Comparison of ENCODE assay signal across 8 mouse cellular contexts in the genomic region with DNA sequence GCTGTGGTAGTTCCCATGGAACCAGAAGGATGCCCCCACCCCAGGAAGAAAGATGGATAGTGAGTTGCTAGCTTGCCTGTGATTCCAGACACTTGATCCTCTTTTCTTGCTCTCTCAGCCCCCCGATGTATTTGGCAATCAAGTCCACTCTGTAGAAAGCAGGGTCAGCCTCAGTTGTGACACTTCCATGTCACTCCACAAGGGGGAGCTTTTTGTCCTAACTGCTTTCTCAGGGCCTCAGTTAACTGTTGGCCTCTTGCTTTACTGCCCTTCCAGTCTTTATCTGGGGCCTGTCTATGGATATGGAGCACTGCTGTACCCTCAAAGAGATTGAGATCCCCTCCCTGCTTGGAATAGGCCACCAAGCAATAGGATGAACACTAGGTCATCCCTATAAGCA. TPM values are rescaled to one million over a fixed set of nuclear protein-coding genes. Genes with fewer than 3 reads are reported as not detected.
DNase-seq lines count a peak whose midpoint lies in the region; ATAC-seq and TF ChIP-seq lines count a peak whose summit lies in the region.

No protein-coding gene starts in this region.

- H3K4me3 ChIP-seq in forebrain, embryonic 11.5 days (ENCODE audit: low read depth, low read length), result no peak overlapping the region
- H3K4me3 ChIP-seq in forebrain, embryonic 14.5 days (ENCODE audit: low read depth, low read length), result no peak overlapping the region
- H3K4me3 ChIP-seq in liver, embryonic 14.5 days (ENCODE audit: insufficient read depth in 1 of 2, low read depth in 2 of 2, low read length in 2 of 2), result no peak overlapping the region

- intact Hi-C loops in left cerebral cortex, postnatal 4 days (cut with DNase I), result no loop called here

- 76% methylated on average over 1 of the region's 1 CpGs for WGBS in forebrain, embryonic 11.5 days
- WGBS in forebrain, embryonic 14.5 days, result 64% methylated on average over 1 of the region's 1 CpGs
- WGBS in liver, embryonic 14.5 days (ENCODE audit: insufficient replicate concordance), result 62% methylated on average over 1 of the region's 1 CpGs

- no peak for TF ChIP-seq EP300 in liver, embryonic 14.5 days (IDR thresholded peaks at IDR 0.05; ENCODE audit: low read depth)

- no peak overlapping the region for H3K9ac ChIP-seq in forebrain, embryonic 11.5 days (ENCODE audit: low read length)
- no peak overlapping the region for H3K9ac ChIP-seq in forebrain, embryonic 14.5 days (ENCODE audit: low read length)
- H3K9ac ChIP-seq in liver, embryonic 14.5 days (replicated peaks), result no peak overlapping the region

- H3K27me3 ChIP-seq in forebrain, embryonic 11.5 days (ENCODE audit: control insufficient read depth, insufficient read depth, low read length), result no peaks in the 10 kb centered on the region
- no peaks in the 10 kb centered on the region for H3K27me3 ChIP-seq in forebrain, embryonic 14.5 days (replicated peaks; ENCODE audit: control insufficient read depth, insufficient read depth, low read length)
- no peaks in the 10 kb centered on the region for H3K27me3 ChIP-seq in liver, embryonic 14.5 days (ENCODE audit: control insufficient read depth, insufficient read depth, low read length)

- no peak overlapping the region for H3K4me2 ChIP-seq in forebrain, embryonic 11.5 days (ENCODE audit: low read depth, low read length, severe bottlenecking)
- no peak overlapping the region for H3K4me2 ChIP-seq in forebrain, embryonic 14.5 days (ENCODE audit: low read length)
- no peak overlapping the region for H3K4me2 ChIP-seq in liver, embryonic 14.5 days (ENCODE audit: low read depth)

- H3K36me3 ChIP-seq in forebrain, embryonic 11.5 days (ENCODE audit: control insufficient read depth, insufficient read depth, low read length), result no peaks in the 10 kb centered on the region
- 0 out of 2 replicates have a peak, but pooled peaks cover 4% of the 10 kb centered on the region for H3K36me3 ChIP-seq in forebrain, embryonic 14.5 days (ENCODE audit: control insufficient read depth, insufficient read depth, low read length)
- H3K36me3 ChIP-seq in liver, embryonic 14.5 days (replicated peaks; ENCODE audit: control insufficient read depth, insufficient read depth, low read depth), result no peaks in the 10 kb centered on the region

- TF ChIP-seq CTCF in liver, embryonic 14.5 days (IDR thresholded peaks at IDR 0.05; ENCODE audit: low read depth), result peak; percentile 80

- ATAC-seq in forebrain, embryonic 11.5 days (replicated peaks; ENCODE audit: low FRiP score), result no peak
- no peak for ATAC-seq in forebrain, embryonic 14.5 days
- ATAC-seq in liver, embryonic 14.5 days (ENCODE audit: insufficient read depth), result no peak

- no peaks in the 10 kb centered on the region for H3K9me3 ChIP-seq in forebrain, embryonic 11.5 days (ENCODE audit: control insufficient read depth, low read length)
- H3K9me3 ChIP-seq in forebrain, embryonic 14.5 days (replicated peaks; ENCODE audit: control insufficient read depth, low read length), result no peaks in the 10 kb centered on the region
- no peaks in the 10 kb centered on the region for H3K9me3 ChIP-seq in liver, embryonic 14.5 days (ENCODE audit: control insufficient read depth, low read length)

- no peak overlapping the region for H3K27ac ChIP-seq in forebrain, embryonic 11.5 days (ENCODE audit: low read depth, low read length)
- no peak overlapping the region for H3K27ac ChIP-seq in forebrain, embryonic 14.5 days (ENCODE audit: low read depth, low read length)
- H3K27ac ChIP-seq in liver, embryonic 14.5 days, result no peak overlapping the region

- peaks cover 10% of the 10 kb centered on the region; the same call in 1 of the 2 replicates for H3K4me1 ChIP-seq in forebrain, embryonic 11.5 days (replicated peaks; ENCODE audit: control insufficient read depth, insufficient read depth, low read length)
- peaks cover 14% of the 10 kb centered on the region for H3K4me1 ChIP-seq in forebrain, embryonic 14.5 days (ENCODE audit: control insufficient read depth, insufficient read depth, low read length)
- peaks cover 2 to 13% of the 10 kb centered on the region in 2 experiments; a peak in 3 of 4 replicates for H3K4me1 ChIP-seq in liver, embryonic 14.5 days (replicated peaks; ENCODE audit: control insufficient read depth in 2 of 2, insufficient read depth in 2 of 2, low read length in 1 of 2)

- peak; percentile 71 for DNase-seq in forebrain, embryonic 11.5 days (ENCODE audit: low spot score)
- no peak for DNase-seq in forebrain, embryonic 14.5 days (ENCODE audit: low spot score)
- DNase-seq in left cerebral cortex, postnatal 4 days, result peak; percentile 52
- DNase-seq in left cerebral cortex, adult 11 months (ENCODE audit: low spot score), result no peak
- DNase-seq in ZHBTc4 (ENCODE audit: low read depth, low spot score), result peak; percentile 73
- DNase-seq in liver, embryonic 14.5 days (ENCODE audit: low read depth in 3 of 3, low spot score in 3 of 3), result no peak
- DNase-seq in thymus, postnatal 0 days (ENCODE audit: low spot score), result peak; percentile 43
- DNase-seq in layer of hippocampus, postnatal 14 days (ENCODE audit: low spot score in 2 of 2), result no peak

RNA-seq across cellular contexts. Expression of gene Tssc4, which starts 4.0 kb away (rescaled TPM):
- polyA plus RNA-seq in forebrain, embryonic 11.5 days (2014; fragmentation: Nextera tagmentation; extraction: Ambion mirVana), result 73.3 and 82.6 TPM in 2 replicates
- polyA plus RNA-seq in forebrain, embryonic 14.5 days (2014; fragmentation: Nextera tagmentation; extraction: Ambion mirVana), result 97.5 and 106 TPM in 2 replicates
- 10 to 100 TPM; 41.6 to 44.8 TPM for total RNA-seq in left cerebral cortex, postnatal 4 days (2021)
- 38.5 and 48.3 TPM in 2 replicates for polyA plus RNA-seq in liver, embryonic 14.5 days (2012; rRNA removed)
- 26.9 and 27.8 TPM in 2 replicates for polyA plus RNA-seq in liver, embryonic 14.5 days (2014; fragmentation: Nextera tagmentation; extraction: Ambion mirVana)
- 68.5 and 72.3 TPM in 2 replicates for polyA plus RNA-seq in thymus, postnatal 0 days (2015; fragmentation: Nextera tagmentation; extraction: Ambion mirVana)
- 10 to 100 TPM; 51.8 to 56.9 TPM for total RNA-seq in layer of hippocampus, postnatal 14 days (2021)

RNA-seq across cellular contexts. Expression of gene Cd81, which starts 20.5 kb away (rescaled TPM):
- polyA plus RNA-seq in forebrain, embryonic 11.5 days (2014; fragmentation: Nextera tagmentation; extraction: Ambion mirVana), result 216 and 246 TPM in 2 replicates
- 343 and 345 TPM in 2 replicates for polyA plus RNA-seq in forebrain, embryonic 14.5 days (2014; fragmentation: Nextera tagmentation; extraction: Ambion mirVana)
- total RNA-seq in left cerebral cortex, postnatal 4 days (2021), result 100 to 1,000 TPM; 249 to 263 TPM
- polyA plus RNA-seq in liver, embryonic 14.5 days (2012; rRNA removed), result 48.0 and 56.2 TPM in 2 replicates
- polyA plus RNA-seq in liver, embryonic 14.5 days (2014; fragmentation: Nextera tagmentation; extraction: Ambion mirVana), result 120 and 129 TPM in 2 replicates
- polyA plus RNA-seq in thymus, postnatal 0 days (2015; fragmentation: Nextera tagmentation; extraction: Ambion mirVana), result 228 and 233 TPM in 2 replicates
- total RNA-seq in layer of hippocampus, postnatal 14 days (2021), result 100 to 1,000 TPM; 495 to 503 TPM

RNA-seq across cellular contexts. Expression of gene Trpm5, which starts 21.4 kb away (rescaled TPM):
- 0.64 and 0.85 TPM in 2 replicates for polyA plus RNA-seq in forebrain, embryonic 11.5 days (2014; fragmentation: Nextera tagmentation; extraction: Ambion mirVana)
- 1.4 and 2.0 TPM in 2 replicates for polyA plus RNA-seq in forebrain, embryonic 14.5 days (2014; fragmentation: Nextera tagmentation; extraction: Ambion mirVana)
- under 1 TPM; 0.38 TPM for total RNA-seq in left cerebral cortex, postnatal 4 days (2021)
- 0.43 and 0.54 TPM in 2 replicates for polyA plus RNA-seq in liver, embryonic 14.5 days (2012; rRNA removed)
- polyA plus RNA-seq in liver, embryonic 14.5 days (2014; fragmentation: Nextera tagmentation; extraction: Ambion mirVana), result 0.34 and 0.87 TPM in 2 replicates
- polyA plus RNA-seq in thymus, postnatal 0 days (2015; fragmentation: Nextera tagmentation; extraction: Ambion mirVana), result 0.98 and 1.5 TPM in 2 replicates
- under 1 TPM; 0.24 to 0.44 TPM for total RNA-seq in layer of hippocampus, postnatal 14 days (2021)

RNA-seq across cellular contexts. Expression of gene Kcnq1, which starts 33.1 kb away (rescaled TPM):
- polyA plus RNA-seq in forebrain, embryonic 11.5 days (2014; fragmentation: Nextera tagmentation; extraction: Ambion mirVana), result 1.1 and 1.5 TPM in 2 replicates
- polyA plus RNA-seq in forebrain, embryonic 14.5 days (2014; fragmentation: Nextera tagmentation; extraction: Ambion mirVana), result 0.90 and 2.1 TPM in 2 replicates
- total RNA-seq in left cerebral cortex, postnatal 4 days (2021), result 1 to 10 TPM; 1.1 to 1.5 TPM
- 0.12 and 0.21 TPM in 2 replicates for polyA plus RNA-seq in liver, embryonic 14.5 days (2012; rRNA removed)
- polyA plus RNA-seq in liver, embryonic 14.5 days (2014; fragmentation: Nextera tagmentation; extraction: Ambion mirVana), result 0.27 and 0.41 TPM in 2 replicates
- 0.29 and 1.0 TPM in 2 replicates for polyA plus RNA-seq in thymus, postnatal 0 days (2015; fragmentation: Nextera tagmentation; extraction: Ambion mirVana)
- 1 to 10 TPM; 1.0 to 1.6 TPM for total RNA-seq in layer of hippocampus, postnatal 14 days (2021)

Comparison
In these comparisons a context has a peak if more than half of its experiments do, and no peak if none do; other contexts are left out.
1. DNase-seq: peak in forebrain, embryonic 11.5 days (single experiment), left cerebral cortex, postnatal 4 days (single experiment), ZHBTc4 (single experiment) and thymus, postnatal 0 days (single experiment); none in forebrain, embryonic 14.5 days (single experiment), left cerebral cortex, adult 11 months (single experiment), liver, embryonic 14.5 days (0 of 3) and layer of hippocampus, postnatal 14 days (0 of 2).